Mouse (Mus musculus) thymus, postnatal 10 days (tissue): Measurements from ENCODE around the gene Derl3.

Source experiments
- DNase-seq, 2 experiments: peaks; one replicate each; pipeline ENCODE4 v3.0.0; 2021; ENCODE audit warnings: low spot score in 2 of 2

Gene Derl3

GRCm38 (mm10) chr10:75941042-75941824, 48.0 kb downstream of the Derl3 start:
- no peak for DNase-seq

DNA sequence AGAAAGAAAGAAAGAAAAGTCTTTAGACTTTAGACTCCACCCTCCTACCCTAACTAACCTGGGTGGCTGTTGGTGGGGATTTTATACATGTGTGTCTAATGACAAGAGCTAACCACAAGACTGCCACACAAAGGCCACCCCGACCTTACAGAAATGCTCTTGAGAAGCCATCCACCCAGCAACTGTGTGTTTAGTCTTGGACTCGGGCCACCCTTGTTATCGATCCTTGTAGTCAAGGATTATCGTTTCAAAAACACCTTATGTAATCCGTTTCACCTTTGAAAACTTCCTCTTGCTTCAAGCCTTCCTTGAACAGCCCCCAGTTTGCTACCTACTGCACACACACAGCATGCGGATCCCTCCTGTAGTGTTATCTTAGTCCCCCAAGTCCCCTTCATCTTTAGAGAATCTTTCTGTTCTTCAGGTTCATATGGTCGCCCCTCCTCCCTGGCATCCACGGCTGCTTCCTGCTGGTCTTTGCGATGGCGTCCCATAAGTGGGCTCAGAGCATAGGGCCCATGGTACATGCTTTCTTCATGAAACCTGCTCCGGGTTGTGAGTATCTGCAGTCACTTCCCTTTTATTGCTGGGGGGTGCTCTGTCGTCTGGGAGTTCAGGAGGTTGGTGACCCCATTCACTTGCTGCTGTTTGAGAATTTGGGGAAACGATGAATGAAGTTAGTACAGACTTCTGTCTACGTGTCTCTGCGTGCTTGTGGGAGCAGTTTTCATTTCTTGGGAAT, 49.7 kb downstream of the Derl3 start, which contains the start of gene Vpreb3:
Vpreb3 (plus strand) TSS at position 322 of the 742 bp plus-strand sequence.
- no peak for DNase-seq

- no peak for DNase-seq
Measured at GRCm38 (mm10) chr10:75944066-75944772, 51.0 kb downstream of the Derl3 start.

- DNase-seq = no peak
Measured at GRCm38 (mm10) chr10:75945213-75945612, 52.0 kb downstream of the Derl3 start.
